Mouse (Mus musculus) neural tube, embryonic 15.5 days (tissue): ENCODE measurements around the gene Rbm25. TPM values are rescaled to one million over a fixed set of nuclear protein-coding genes. Genes with fewer than 3 reads are reported as not detected.
"Not testable (repeated sequence)": the region's sequence is repeated elsewhere in the genome, so short reads cannot be mapped to it uniquely, and the experiment has no call there.

ENCODE experiments used
- ATAC-seq: fragments of 200-750 bp; cut with Nextera tagmentation; 2 replicates; pipeline ENCODE4 v1.8.0; 2017; ENCODE audit warnings: mild to moderate bottlenecking, moderate TSS enrichment, moderate library complexity; ENCODE audit not compliant: low FRiP score
- H3K27ac ChIP-seq: fragments of 300-500 bp; sonication (generic); replicated peaks from 2 replicates; pipeline ENCODE4 v1.5.1; 2015; ENCODE audit warnings: mild to moderate bottlenecking, inconsistent platforms
- H3K27me3 ChIP-seq: fragments of 300-500 bp; sonication (generic); replicated peaks from 2 replicates; pipeline ENCODE4 v1.6.1; 2015; ENCODE audit warnings: inconsistent platforms
- H3K36me3 ChIP-seq: fragments of 300-500 bp; sonication (generic); 2 replicates; pipeline ENCODE4 v1.6.1; 2015; ENCODE audit warnings: inconsistent platforms
- H3K4me1 ChIP-seq: fragments of 300-500 bp; sonication (generic); 2 replicates; pipeline ENCODE4 v1.6.1; 2015; ENCODE audit warnings: inconsistent platforms
- H3K4me2 ChIP-seq: fragments of 300-500 bp; sonication (generic); 2 replicates; pipeline ENCODE4 v1.6.1; 2015; ENCODE audit warnings: inconsistent platforms, mild to moderate bottlenecking, moderate library complexity
- H3K4me3 ChIP-seq: fragments of 300-500 bp; sonication (generic); replicated peaks from 2 replicates; pipeline ENCODE4 v1.5.1; 2015; ENCODE audit warnings: mild to moderate bottlenecking, inconsistent platforms
- H3K9ac ChIP-seq: fragments of 300-500 bp; sonication (generic); replicated peaks from 2 replicates; pipeline ENCODE4 v1.6.1; 2015; ENCODE audit warnings: mild to moderate bottlenecking, inconsistent platforms
- H3K9me3 ChIP-seq: fragments of 300-500 bp; sonication (generic); replicated peaks from 2 replicates; pipeline ENCODE4 v1.6.1; 2016; ENCODE audit warnings: inconsistent platforms
- WGBS: fragments of 180-500 bp; shearing (Covaris S2); methylation state at CpG from one replicate; pipeline ENCODE4 v1.1.7; 2015; ENCODE audit warnings: mixed read lengths; 5-methylcytosine and 5-hydroxymethylcytosine counted together
- polyA plus RNA-seq: library from polyadenylated mRNA; unstranded; fragments of >200 nt; fragmentation: Nextera tagmentation; extraction: Ambion mirVana; gene quantifications from 2 replicates; pipeline ENCODE4 v1.2.1, GENCODE M21; 2015

The Rbm25 gene
- polyA plus RNA-seq, 1 experiment from 2014 or later: 226 TPM

GRCm38 (mm10) chr12:83617261-83617660 lies 13.8 kb upstream of the Rbm25 start:
- Histone ChIP-seq H3K9me3 (no peaks in the 10 kb centered on the region), H3K4me1 (no peaks in the 10 kb centered on the region), H3K27ac (no peak overlapping the region), H3K36me3 (no peaks in the 10 kb centered on the region), H3K4me3 (no peak overlapping the region), H3K9ac (no peak overlapping the region), H3K4me2 (no peak overlapping the region), H3K27me3 (no peaks in the 10 kb centered on the region)
- no peak for ATAC-seq
- WGBS: 96% methylated on average over 5 of the region's 5 CpGs

DNA sequence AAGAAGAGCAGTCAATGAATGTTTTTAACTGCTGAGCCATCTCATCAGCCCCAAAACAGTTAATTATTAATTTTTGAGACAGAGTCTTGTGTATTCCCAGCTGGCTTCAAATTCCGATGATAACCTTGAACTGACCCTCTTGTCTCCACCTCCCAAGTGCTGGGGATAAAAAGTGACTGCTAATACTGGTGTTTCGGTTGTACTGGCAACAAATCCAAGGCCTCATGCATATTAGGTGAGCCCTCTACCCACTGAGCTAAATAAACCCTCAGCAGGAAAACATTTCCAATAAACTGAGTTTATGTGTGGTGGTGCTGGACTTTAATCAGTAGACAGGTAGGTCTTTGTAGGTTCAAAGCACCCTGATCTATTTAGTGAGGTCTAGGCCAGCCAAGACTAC lies 12.1 kb upstream of the Rbm25 start:
- WGBS: 72% methylated on average over 2 of the region's 2 CpGs
- Histone ChIP-seq H3K4me1 (no peaks in the 10 kb centered on the region), H3K4me2 (no peak overlapping the region), H3K27ac (no peak overlapping the region), H3K9ac (no peak overlapping the region), H3K4me3 (no peak overlapping the region), H3K9me3 (no peaks in the 10 kb centered on the region), H3K36me3 (no peaks in the 10 kb centered on the region), H3K27me3 (no peaks in the 10 kb centered on the region)
- ATAC-seq: no peak

DNA sequence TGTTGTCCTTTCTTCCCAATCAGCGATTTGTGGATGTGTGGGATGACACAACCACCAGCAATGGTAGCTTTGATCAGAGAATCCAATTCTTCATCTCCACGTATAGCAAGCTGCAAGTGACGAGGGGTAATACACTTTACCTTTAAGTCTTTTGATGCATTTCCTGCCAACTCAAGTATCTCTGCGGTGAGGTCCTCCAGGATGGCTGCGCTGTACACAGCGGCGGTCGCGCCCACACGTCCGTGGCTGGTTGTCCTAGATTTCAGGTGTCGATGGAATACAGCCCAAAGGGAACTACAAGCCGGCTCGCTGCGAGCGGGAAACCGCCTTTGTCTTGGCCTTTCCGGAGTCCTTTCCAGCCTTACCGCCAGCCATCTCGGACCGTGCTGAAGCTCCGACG lies 10.3 kb upstream of the Rbm25 start:
- not testable (repeated sequence) for H3K4me2 ChIP-seq, H3K9ac ChIP-seq, H3K27me3 ChIP-seq, H3K4me1 ChIP-seq, ATAC-seq, H3K4me3 ChIP-seq, H3K36me3 ChIP-seq, H3K27ac ChIP-seq, H3K9me3 ChIP-seq
- WGBS: 71% methylated on average over 23 of the region's 23 CpGs

DNA sequence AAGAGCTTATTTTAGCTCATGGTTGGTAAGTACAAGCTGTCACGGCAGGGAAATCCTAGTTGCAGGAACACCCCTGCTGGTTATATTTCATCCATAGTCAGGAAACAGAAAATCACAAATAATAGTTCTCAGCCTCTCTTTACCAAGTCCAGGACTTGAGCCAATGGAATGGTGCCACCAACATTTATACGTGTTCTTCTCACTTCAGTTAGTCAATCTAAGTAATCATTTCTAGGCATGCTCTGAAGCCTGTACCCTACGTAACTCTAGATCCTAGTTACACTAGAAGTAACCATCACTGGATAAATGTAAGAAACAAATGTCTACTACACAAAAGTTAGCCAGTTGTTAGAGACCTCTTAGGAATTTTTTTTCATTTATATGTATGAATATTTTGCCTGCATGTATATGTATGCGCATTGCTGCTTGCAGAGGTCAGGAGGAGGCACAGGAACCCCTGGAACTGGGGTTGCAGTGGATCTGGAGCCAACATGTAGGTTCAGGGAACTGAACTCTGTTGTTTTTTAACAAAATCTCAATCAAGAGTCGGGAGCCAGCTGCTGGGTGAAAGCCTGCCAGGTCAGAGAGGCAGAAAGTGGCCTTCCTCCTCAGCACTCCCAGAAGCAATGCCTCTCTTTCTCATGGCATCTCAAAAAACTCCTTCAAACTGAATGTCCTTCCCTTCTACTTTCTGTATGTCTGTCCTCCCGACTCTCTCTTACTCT lies 8.8 kb upstream of the Rbm25 start:
- Histone ChIP-seq H3K9ac (no peak overlapping the region), H3K4me3 (no peak overlapping the region), H3K27ac (no peak overlapping the region), H3K9me3 (no peaks in the 10 kb centered on the region), H3K27me3 (no peaks in the 10 kb centered on the region), H3K36me3 (no peaks in the 10 kb centered on the region), H3K4me2 (no peak overlapping the region), H3K4me1 (no peaks in the 10 kb centered on the region)
- WGBS: 81% methylated on average over 6 of the region's 6 CpGs
- no peak for ATAC-seq

DNA sequence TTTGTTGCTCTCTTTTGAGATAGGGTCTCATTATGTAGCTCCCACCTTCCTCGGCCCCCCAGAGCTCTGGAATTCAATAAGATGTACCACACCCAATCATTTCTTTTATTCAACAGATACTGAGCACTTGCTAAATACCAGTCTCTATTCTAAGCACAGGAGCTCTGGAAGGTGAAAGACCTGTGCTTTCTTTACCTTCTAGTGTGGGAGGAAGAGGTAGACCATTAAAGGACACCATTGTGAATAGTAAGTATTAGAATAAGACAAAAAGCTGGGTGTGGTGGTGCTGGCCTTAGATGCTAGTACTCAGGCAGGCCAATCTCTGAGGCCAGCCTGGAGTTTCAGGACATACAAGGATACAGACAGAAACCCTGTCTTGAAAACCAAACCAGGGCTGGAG lies 6.7 kb upstream of the Rbm25 start:
- Histone ChIP-seq H3K4me3 (no peak overlapping the region), H3K36me3 (no peaks in the 10 kb centered on the region), H3K27me3 (no peaks in the 10 kb centered on the region), H3K9ac (no peak overlapping the region), H3K9me3 (no peaks in the 10 kb centered on the region), H3K27ac (no peak overlapping the region), H3K4me2 (no peak overlapping the region), H3K4me1 (no peaks in the 10 kb centered on the region)
- WGBS: 86% methylated on average over 1 of the region's 1 CpGs
- no peak for ATAC-seq

DNA sequence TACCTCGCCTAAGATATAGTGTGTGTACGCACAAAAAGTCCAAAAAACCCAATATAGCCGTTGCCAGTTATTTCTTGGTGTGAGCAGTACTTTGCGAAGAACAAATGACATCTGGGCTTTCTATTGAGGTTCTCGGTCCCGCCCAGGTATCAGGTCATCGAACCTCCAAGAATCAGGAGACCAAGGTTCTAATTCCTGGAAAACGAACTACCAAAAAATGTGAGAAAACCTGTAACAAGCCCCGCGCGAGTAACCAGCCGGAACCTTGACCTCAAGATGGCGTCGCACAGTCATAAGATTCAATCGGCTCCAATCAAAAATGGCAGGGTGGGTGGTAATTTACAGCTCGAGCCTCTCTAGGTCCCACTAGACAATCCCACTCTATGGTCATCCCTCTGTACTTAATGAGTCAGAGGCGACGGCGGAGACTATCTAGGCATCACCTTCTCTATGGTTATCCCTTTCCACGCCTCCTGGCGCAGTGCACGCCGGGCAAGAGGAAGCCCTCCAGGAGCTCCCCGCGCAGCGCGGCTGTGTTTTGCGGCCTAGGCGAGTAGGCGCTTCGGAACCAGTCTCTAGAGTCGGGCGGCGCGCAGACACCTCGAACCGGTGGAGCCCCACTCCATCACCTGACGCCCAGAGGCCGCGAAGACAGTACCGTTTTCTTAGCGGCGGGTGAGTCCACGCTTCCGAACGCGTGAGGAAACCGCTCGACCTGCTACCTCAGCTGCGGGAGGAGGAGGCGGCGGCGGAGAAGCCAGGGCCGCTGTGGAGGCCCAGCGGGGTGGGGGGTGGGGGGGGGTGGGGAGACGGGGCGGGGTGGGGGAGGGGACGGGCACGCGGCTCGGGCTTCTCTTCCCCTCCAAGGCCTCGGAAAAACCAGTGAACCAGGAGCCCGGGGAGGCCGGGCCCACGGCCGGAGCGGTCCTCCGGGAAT lies 975 bp downstream of the Rbm25 start:
- Histone ChIP-seq H3K27me3 (no peaks in the 10 kb centered on the region), H3K4me2 (peak overlapping the region; percentile 64), H3K4me3 (peak overlapping the region; percentile 81), H3K9ac (peak overlapping the region; percentile 82), H3K4me1 (peaks cover 9% of the 10 kb centered on the region), H3K9me3 (no peaks in the 10 kb centered on the region), H3K27ac (peak overlapping the region; percentile 95), H3K36me3 (no peaks in the 10 kb centered on the region)
- WGBS: under 1% methylated on average over 61 of the region's 68 CpGs
- ATAC-seq: peak; percentile 100

DNA sequence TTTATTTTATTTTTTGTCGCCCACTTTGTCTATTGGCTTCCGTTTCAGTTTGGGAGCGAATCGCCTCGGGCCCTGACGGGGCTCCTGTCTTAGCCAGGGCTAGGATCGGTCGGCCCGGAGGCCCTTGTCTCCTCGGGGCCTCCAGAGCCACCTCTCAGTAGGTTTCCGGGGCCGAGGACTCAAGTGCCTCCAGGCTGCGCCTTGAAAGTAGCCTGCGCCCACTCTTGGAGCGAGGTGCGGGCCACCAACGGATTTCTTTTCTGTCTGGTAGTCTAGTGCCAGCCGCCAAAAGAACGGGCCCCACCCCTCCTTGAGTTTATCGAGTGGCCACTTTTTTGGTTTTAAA lies 1.6 kb downstream of the Rbm25 start:
- peak; percentile 71 for ATAC-seq
- Histone ChIP-seq H3K4me3 (peak overlapping the region; percentile 81), H3K36me3 (peaks cover 6% of the 10 kb centered on the region), H3K9ac (peak overlapping the region; percentile 82), H3K9me3 (no peaks in the 10 kb centered on the region), H3K27me3 (no peaks in the 10 kb centered on the region), H3K4me1 (peaks cover 9% of the 10 kb centered on the region), H3K27ac (peak overlapping the region; percentile 95), H3K4me2 (peak overlapping the region; percentile 64)
- under 1% methylated on average over 20 of the region's 20 CpGs for WGBS

DNA sequence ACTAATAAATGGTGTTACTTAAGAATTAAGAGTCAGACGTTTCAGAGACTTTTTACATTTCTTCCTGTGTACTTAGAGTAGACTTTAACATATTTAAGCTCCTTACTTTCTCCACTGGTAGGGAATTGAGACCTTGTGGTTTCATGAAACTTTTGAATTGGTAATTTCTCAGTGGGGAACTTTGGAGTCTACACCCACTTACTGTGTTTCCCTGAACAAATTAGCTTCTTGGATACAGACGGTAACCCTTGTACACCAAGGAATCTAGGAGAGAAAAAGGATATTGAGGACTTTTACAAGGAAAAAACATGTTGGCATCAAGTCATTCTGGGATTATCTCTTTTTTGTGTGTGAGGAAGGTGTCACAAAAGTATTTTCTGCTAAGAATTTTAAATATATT lies 2.8 kb downstream of the Rbm25 start:
- Histone ChIP-seq H3K4me1 (peaks cover 9% of the 10 kb centered on the region), H3K9ac (no peak overlapping the region), H3K36me3 (peaks cover 10% of the 10 kb centered on the region), H3K9me3 (no peaks in the 10 kb centered on the region), H3K27ac (no peak overlapping the region), H3K4me3 (no peak overlapping the region), H3K27me3 (no peaks in the 10 kb centered on the region), H3K4me2 (peak overlapping the region; percentile 64)
- ATAC-seq: no peak
- WGBS: 48% methylated on average over 2 of the region's 2 CpGs

DNA sequence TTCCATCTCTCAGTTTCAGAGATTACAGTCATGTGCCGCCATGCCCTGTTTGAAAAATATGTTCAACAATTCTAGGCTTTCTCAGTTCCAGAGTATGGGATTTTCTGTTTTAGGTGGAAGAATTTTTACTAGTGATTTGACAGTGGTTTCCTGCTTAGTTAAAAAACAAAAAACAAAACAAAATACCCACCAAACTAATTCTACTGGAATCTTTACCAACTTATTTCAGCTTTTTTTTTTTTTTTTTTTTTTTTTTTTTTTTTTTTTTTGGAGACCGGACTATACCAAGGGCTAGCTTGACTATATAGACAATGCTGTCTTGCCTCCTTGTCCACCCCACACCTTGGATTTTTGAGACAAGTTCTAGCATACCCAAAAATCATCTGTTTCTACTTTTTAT lies 10.2 kb downstream of the Rbm25 start:
- H3K9me3 ChIP-seq: no peaks in the 10 kb centered on the region
- H3K27me3 ChIP-seq: no peaks in the 10 kb centered on the region
- 96% methylated on average over 2 of the region's 2 CpGs for WGBS
- no peak overlapping the region for H3K4me3 ChIP-seq
- no peak overlapping the region for H3K9ac ChIP-seq
- no peak overlapping the region for H3K27ac ChIP-seq
- H3K36me3 ChIP-seq: peaks cover 43% of the 10 kb centered on the region
- no peak for ATAC-seq
- no peak overlapping the region for H3K4me2 ChIP-seq
- no peaks in the 10 kb centered on the region for H3K4me1 ChIP-seq

- Histone ChIP-seq H3K4me1 (no peaks in the 10 kb centered on the region), H3K9me3 (no peaks in the 10 kb centered on the region), H3K4me2 (no peak overlapping the region), H3K27me3 (no peaks in the 10 kb centered on the region), H3K36me3 (peaks cover 41% of the 10 kb centered on the region), H3K4me3 (no peak overlapping the region), H3K27ac (no peak overlapping the region), H3K9ac (no peak overlapping the region)
- no peak for ATAC-seq
- 95% methylated on average over 1 of the region's 1 CpGs for WGBS
These were observed 12.1 kb downstream of the Rbm25 start for GRCm38 (mm10) chr12:83643116-83643515.

GRCm38 (mm10) chr12:83650346-83650745 lies 19.3 kb downstream of the Rbm25 start:
- Histone ChIP-seq H3K4me2 (no peak overlapping the region), H3K36me3 (peaks cover 47% of the 10 kb centered on the region), H3K27ac (no peak overlapping the region), H3K27me3 (no peaks in the 10 kb centered on the region), H3K4me3 (no peak overlapping the region), H3K9me3 (no peaks in the 10 kb centered on the region), H3K9ac (no peak overlapping the region), H3K4me1 (no peaks in the 10 kb centered on the region)
- no peak for ATAC-seq
- 96% methylated on average over 3 of the region's 3 CpGs for WGBS

DNA sequence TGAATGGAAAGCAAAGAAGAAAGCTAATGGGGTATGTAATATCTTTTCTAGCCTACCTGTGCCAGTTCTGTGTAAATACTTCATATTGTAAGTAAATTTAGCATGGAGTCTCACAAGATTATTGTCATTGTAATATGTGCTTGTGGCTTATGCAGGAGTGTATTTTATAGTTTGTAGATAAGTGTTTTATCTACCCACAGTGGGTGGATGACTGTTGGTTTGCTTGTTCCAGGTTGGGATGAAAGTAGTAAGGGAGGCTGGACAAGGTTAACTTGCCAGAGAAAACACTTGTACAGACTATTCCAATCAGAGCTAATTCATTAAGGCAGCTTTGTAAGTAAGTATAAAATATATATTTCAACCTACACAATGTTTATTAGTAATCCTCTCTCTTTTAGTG lies 20.4 kb downstream of the Rbm25 start:
- Histone ChIP-seq H3K9ac (no peak overlapping the region), H3K9me3 (no peaks in the 10 kb centered on the region), H3K4me1 (no peaks in the 10 kb centered on the region), H3K27me3 (no peaks in the 10 kb centered on the region), H3K4me2 (no peak overlapping the region), H3K36me3 (peaks cover 44% of the 10 kb centered on the region), H3K27ac (no peak overlapping the region), H3K4me3 (no peak overlapping the region)
- ATAC-seq: no peak
